In the genomic region with DNA sequence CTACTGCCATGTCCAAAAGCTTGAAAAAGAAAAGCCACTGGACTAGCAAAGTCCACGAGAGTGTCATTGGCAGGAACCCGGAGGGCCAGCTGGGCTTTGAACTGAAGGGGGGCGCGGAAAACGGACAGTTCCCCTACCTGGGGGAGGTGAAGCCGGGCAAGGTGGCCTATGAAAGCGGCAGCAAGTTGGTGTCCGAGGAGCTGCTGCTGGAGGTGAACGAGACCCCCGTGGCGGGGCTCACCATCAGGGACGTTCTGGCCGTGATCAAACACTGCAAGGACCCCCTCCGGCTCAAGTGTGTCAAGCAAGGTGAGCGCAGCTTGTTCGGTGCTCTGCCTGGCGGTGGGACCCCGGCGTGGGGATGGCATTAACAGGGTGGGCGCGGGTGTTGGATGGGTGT, we compare ENCODE assay signal across 8 mouse cellular contexts. TPM values are rescaled to one million over a fixed set of nuclear protein-coding genes. Genes with fewer than 3 reads are reported as not detected.
A peak's percentile ranks its signal among the peaks of the same experiment; 100 is the strongest.
DNase-seq lines count a peak whose midpoint lies in the region; ATAC-seq and TF ChIP-seq lines count a peak whose summit lies in the region.

No protein-coding gene starts in this region.

- peaks cover 24% of the 10 kb centered on the region for H3K4me1 ChIP-seq in testis, adult 2 months (ENCODE audit: control insufficient read depth, insufficient read depth, low read length)
- peaks cover 8% of the 10 kb centered on the region; the same call in 1 of the 2 replicates for H3K4me1 ChIP-seq in heart, embryonic 12.5 days (replicated peaks)
- H3K4me1 ChIP-seq in midbrain, embryonic 11.5 days (ENCODE audit: control insufficient read depth, insufficient read depth, low read length) = peaks cover 13% of the 10 kb centered on the region

- H3K4me2 ChIP-seq in heart, embryonic 12.5 days = peak overlapping the region; percentile 89
- H3K4me2 ChIP-seq in midbrain, embryonic 11.5 days = peak overlapping the region; percentile 99

- H3K9me3 ChIP-seq in heart, embryonic 12.5 days (replicated peaks) = no peaks in the 10 kb centered on the region
- no peaks in the 10 kb centered on the region for H3K9me3 ChIP-seq in midbrain, embryonic 11.5 days (ENCODE audit: control insufficient read depth, low read length)

- DNase-seq in testis, postnatal 14 days (ENCODE audit: low spot score) = no peak
- peak; percentile 54 to 55 for DNase-seq in cerebellum, postnatal 36 days
- DNase-seq in kidney, postnatal 10 days = peak; percentile 21
- DNase-seq in midbrain, embryonic 11.5 days (ENCODE audit: low spot score, missing footprints) = no peak
- DNase-seq in thymus, adult 18-20 months = no peak

- H3K27me3 ChIP-seq in testis, adult 2 months (ENCODE audit: control insufficient read depth, insufficient read depth, low read length) = no peaks in the 10 kb centered on the region
- no peaks in the 10 kb centered on the region; the same call in 1 of the 2 replicates for H3K27me3 ChIP-seq in heart, embryonic 12.5 days (replicated peaks)
- H3K27me3 ChIP-seq in midbrain, embryonic 11.5 days (ENCODE audit: control insufficient read depth, insufficient read depth, low read length) = no peaks in the 10 kb centered on the region

- H3K36me3 ChIP-seq in testis, adult 2 months (ENCODE audit: control insufficient read depth, insufficient read depth, low read length) = no peaks in the 10 kb centered on the region
- no peaks in the 10 kb centered on the region for H3K36me3 ChIP-seq in heart, embryonic 12.5 days
- no peaks in the 10 kb centered on the region for H3K36me3 ChIP-seq in midbrain, embryonic 11.5 days (ENCODE audit: control insufficient read depth, insufficient read depth, low read length)

- WGBS in heart, embryonic 12.5 days = 1% methylated on average over 21 of the region's 21 CpGs
- WGBS in midbrain, embryonic 11.5 days = under 1% methylated on average over 21 of the region's 21 CpGs

- H3K27ac ChIP-seq in testis, adult 2 months (ENCODE audit: control insufficient read depth, insufficient read depth, low read depth, low read length) = peak overlapping the region; percentile 91
- no peak overlapping the region for H3K27ac ChIP-seq in heart, embryonic 12.5 days (ENCODE audit: poor library complexity, severe bottlenecking)
- no peak overlapping the region for H3K27ac ChIP-seq in midbrain, embryonic 11.5 days (ENCODE audit: low read depth, low read length)

- peak overlapping the region; percentile 78 for H3K9ac ChIP-seq in heart, embryonic 12.5 days
- peak overlapping the region; percentile 80 for H3K9ac ChIP-seq in midbrain, embryonic 11.5 days (ENCODE audit: low read length)

- no peak for TF ChIP-seq POLR2A in testis, adult 2 months (IDR thresholded peaks at IDR 0.05; ENCODE audit: control insufficient read depth, low read depth, low read length)

- no peak for TF ChIP-seq CTCF in testis, adult 2 months (IDR thresholded peaks at IDR 0.05; ENCODE audit: control insufficient read depth, insufficient read depth, insufficient replicate concordance, low read depth, low read length)

- peak overlapping the region; percentile 90 for H3K4me3 ChIP-seq in testis, adult 2 months (ENCODE audit: control insufficient read depth, low read depth, low read length)
- H3K4me3 ChIP-seq in heart, embryonic 12.5 days = peak overlapping the region; percentile 72
- peak overlapping the region; percentile 62 for H3K4me3 ChIP-seq in midbrain, embryonic 11.5 days (ENCODE audit: low read depth, low read length)

- ATAC-seq in heart, embryonic 12.5 days (ENCODE audit: insufficient number of reproducible peaks, low FRiP score) = peak; percentile 9; the same call in 1 of the 2 replicates
- ATAC-seq in midbrain, embryonic 11.5 days (ENCODE audit: low FRiP score) = no peak; the same call in 1 of the 2 replicates
- no peak for ATAC-seq in activated CD4-positive, CD25-positive, alpha-beta regulatory T cell, adult 4 months

RNA-seq across cellular contexts. Expression of gene Magi2, which starts 0.4 kb away (rescaled TPM):
- polyA plus RNA-seq in testis, adult 2 months (2012; rRNA removed) = 5.8 and 6.3 TPM in 2 replicates
- 3.8 and 3.9 TPM in 2 replicates for polyA plus RNA-seq in heart, embryonic 12.5 days (2016; fragmentation: Nextera tagmentation; extraction: Ambion mirVana)
- polyA plus RNA-seq in midbrain, embryonic 11.5 days (2014; fragmentation: Nextera tagmentation; extraction: Ambion mirVana) = 4.6 and 5.7 TPM in 2 replicates
- polyA plus RNA-seq in activated CD4-positive, CD25-positive, alpha-beta regulatory T cell, adult 4 months (2017; shearing (Covaris generic)) = under 1 TPM; 0.11 to 0.54 TPM

Comparison
In these comparisons a context has a peak if more than half of its experiments do, and no peak if none do; other contexts are left out.
1. DNase-seq: peak in cerebellum, postnatal 36 days (2 of 2) and kidney, postnatal 10 days (single experiment); none in testis, postnatal 14 days (single experiment), midbrain, embryonic 11.5 days (single experiment) and thymus, adult 18-20 months (0 of 2).
2. Peak in every context shown above with its lines, with median percentiles within 50 percentile points of each other: H3K4me3 ChIP-seq.